Mouse (Mus musculus) regulatory T cell (primary cell): Measurements from ENCODE around the gene Mark4.

Experiments
- in situ Hi-C: fragments of 300-600 bp; cut with MboI, MseI; formaldehyde crosslinking; loops from one replicate; pipeline ENCODE4 v1.15.1; 2025; ENCODE audit warnings: high pct_unique_total_duplicates

Mark4 gene

GRCm38 (mm10) chr7:19402535-19403112 lies 56.0 kb downstream of the Mark4 start:
- in situ Hi-C loops: loop anchor here (5.0 kb wide), 1 partner anchor 120 kb away; no protein-coding TSS in a partner anchor

DNA sequence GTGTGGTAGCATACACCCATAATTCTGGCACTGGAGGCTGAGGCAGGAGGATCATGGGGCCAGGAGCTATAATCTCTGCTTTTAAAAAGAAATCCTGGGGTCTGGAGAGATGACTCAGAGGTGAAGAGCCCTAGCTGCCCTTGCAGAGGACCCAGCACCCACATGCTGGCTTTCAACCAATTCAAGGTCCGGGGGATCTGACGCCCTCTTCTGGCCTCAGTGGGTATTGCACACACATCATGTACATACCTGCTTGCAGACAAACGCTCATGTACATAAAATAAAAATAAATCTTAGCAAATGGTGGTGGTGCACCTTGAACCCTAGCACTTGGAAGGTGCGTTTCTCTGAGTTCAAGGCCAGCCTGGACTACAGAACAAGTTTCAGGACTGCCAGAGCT lies 57.7 kb downstream of the Mark4 start:
- in situ Hi-C loops: loop anchor here (5.0 kb wide), 1 partner anchor 121 kb away; no protein-coding TSS in a partner anchor

- in situ Hi-C loops: loop anchor here (5.0 kb wide), 1 partner anchor 123 kb away; no protein-coding TSS in a partner anchor
Observed at GRCm38 (mm10) chr7:19399496-19400280, 58.9 kb downstream of the Mark4 start.

GRCm38 (mm10) chr7:19394484-19394883 lies 64.1 kb downstream of the Mark4 start:
- in situ Hi-C loops: no loop called here

DNA sequence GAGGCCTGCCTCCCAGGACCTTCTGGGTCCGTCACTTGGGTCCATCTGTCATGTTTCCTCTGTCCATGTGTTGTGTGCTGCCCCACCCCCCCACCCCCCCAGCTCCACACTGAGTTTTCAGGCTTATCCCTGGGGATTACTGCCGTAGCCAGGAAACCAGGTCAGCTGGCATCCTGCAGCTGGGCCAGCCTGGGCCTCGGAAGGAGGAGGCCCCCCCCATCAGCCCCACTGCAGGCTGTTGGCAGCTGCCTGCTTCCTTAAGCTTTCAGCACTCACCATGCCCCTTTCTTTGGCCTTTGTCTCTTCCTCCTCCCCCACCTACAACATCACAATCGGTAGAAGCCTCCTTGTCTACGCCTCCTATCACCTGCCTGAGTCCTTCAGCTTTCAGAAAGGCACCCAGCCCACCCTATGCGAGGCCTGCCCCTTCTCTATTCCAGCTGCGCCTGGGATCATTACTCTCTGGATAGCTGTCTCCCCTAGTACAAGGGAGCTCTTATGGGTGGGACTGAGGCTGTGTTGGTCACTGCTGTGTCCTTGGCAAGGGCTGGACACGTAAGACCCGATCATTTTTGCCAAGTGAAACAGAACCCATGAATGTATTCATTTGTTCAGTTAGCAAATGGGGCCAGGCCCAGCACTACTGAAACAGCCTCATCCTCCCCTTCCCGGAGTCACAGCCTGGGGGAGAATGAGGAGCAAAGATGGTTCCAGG lies 69.8 kb downstream of the Mark4 start:
- in situ Hi-C loops: no loop called here

GRCm38 (mm10) chr7:19383708-19384107 lies 74.9 kb downstream of the Mark4 start:
- in situ Hi-C loops: no loop called here

DNA sequence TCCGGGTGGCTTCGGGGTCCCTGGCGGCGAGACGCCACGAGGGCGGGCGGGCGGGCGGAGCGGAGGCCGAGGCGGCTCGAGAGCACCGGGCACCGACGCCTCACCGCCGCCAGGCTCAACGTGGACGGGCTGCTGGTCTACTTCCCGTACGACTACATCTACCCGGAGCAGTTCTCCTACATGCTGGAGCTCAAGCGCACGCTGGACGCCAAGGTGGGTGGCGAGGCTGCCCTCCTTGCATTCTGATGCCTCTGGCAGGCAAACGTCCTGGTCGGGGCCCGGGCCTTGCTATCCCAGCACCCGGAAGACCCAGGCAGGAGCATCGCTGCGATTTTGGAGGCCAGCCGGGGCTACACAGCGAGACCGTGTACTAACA lies 76.5 kb downstream of the Mark4 start:
- in situ Hi-C loops: no loop called here

GRCm38 (mm10) chr7:19381377-19382165 lies 77.0 kb downstream of the Mark4 start, which contains the start of gene Ercc2:
Gene Ercc2 (plus strand): TSS chr7:19382010.
- in situ Hi-C loops: no loop called here

DNA sequence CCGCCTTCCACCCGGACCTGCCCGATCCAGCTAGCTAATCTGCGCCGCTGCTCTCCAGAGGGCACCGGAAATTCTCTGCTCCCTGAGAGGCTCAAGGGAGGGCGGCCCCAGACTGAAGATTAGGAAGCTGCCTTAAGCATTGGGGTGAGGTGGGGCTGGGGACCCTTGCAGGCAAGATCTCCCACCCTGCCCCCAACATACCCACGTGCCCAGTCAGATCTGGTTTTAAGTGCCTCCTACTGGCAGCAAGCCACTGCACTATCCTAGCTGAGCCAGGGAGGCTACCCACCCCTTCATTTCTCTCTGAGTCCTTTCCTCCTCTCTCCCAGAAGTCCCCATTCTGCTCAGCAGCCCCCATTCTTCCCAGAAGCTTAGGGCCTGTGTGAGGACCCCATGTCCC lies 80.6 kb downstream of the Mark4 start:
- in situ Hi-C loops: no loop called here

DNA sequence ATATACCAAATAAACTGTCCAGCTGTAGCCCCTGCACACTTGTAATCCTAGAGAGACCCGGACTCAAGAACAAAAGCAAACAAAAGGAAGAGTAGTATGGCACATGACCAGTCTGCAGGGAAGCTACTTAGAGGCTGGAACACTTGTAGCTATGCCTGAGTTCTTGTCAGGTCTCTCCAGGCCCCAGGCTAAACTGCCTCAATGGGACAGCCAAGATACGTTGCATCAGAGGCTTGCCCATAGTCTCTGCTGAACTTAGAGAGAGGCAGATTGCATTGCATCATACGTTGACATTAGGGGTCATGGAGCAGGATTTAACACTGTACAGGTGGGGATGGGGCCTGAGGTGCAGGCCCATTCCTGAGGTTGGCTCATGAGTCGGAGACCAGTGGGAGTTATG lies 82.6 kb downstream of the Mark4 start:
- in situ Hi-C loops: no loop called here

GRCm38 (mm10) chr7:19375368-19375767 lies 83.3 kb downstream of the Mark4 start:
- in situ Hi-C loops: no loop called here
